Mouse (Mus musculus) monocyte, adult 5-6 weeks (primary cell): ENCODE data around the gene Rpn2. TPM values are rescaled to one million over a fixed set of nuclear protein-coding genes. Genes with fewer than 3 reads are reported as not detected.

Experiments used
- ATAC-seq: fragments of 153-309, 156-312 bp; replicated peaks from 2 replicates; pipeline ENCODE4 v1.8.0; 2017; ENCODE audit warnings: mild to moderate bottlenecking; ENCODE audit not compliant: low TSS enrichment, insufficient number of reproducible peaks, severe bottlenecking, poor library complexity, low FRiP score
- total RNA-seq: library from RNA; stranded (forward); fragments of 200-1000, 200-491, 200-594 nt; gene quantifications from 3 replicates; pipeline ENCODE4 v1.2.3, GENCODE M21; 2017

The Rpn2 gene
- 116 to 132 TPM (median 127 TPM) in 3 replicates for total RNA-seq

DNA sequence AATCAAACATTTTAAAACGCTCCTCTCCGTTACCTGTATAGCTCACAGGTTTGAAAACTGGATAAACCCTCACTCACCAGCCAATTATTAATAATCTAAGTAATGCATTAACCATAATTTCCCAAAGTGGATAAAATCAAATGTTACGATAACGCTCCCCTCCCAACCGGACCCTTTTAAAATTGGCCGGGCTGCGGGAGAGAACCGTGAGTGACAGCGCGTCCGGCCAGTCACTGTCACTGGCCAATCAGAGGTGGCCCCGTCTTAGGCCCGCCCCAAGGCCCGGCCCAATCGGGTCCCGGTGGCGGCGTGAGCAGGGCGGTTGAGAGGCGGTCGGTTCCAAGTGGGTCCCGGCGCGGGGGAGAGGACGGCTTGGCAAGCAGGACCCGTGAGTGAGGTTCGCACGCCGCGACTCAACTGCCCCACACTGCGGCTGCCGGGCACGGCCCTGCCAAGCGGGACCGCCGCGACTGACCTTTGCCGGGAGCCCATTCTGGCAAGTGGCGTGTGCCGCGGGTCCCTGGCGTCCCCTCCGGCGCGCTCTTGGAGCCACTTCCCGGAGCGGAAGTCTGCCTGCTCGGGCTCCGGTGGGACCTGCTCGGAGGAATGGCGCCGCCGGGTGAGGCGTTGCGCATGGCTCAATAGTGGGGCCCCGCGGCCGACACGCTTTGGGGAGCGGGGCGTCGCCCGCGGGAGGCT is at the start of gene Rpn2:
Gene Rpn2, plus strand, starts transcription at position 301 of the 699 bp plus-strand sequence.
- ATAC-seq = peak; percentile 99

DNA sequence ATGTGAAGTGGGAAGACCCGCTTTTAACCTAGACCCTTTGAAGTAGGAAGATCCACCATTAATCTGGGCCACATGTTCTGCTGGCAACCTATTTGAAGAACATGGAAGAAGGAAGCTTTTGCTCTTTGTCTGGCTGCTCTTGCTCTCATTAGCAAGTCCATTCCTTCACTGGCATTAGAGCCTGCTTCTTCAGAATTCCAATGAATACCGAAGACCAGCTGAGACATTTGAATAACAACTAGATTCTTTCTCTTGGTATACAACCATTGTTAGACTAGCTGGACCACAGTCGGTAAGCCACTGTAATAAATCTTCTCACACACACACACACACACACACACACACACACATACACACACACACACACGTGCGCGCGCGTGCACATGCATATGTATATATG is 42.9 kb upstream of the Rpn2 start:
- ATAC-seq = no peak

DNA sequence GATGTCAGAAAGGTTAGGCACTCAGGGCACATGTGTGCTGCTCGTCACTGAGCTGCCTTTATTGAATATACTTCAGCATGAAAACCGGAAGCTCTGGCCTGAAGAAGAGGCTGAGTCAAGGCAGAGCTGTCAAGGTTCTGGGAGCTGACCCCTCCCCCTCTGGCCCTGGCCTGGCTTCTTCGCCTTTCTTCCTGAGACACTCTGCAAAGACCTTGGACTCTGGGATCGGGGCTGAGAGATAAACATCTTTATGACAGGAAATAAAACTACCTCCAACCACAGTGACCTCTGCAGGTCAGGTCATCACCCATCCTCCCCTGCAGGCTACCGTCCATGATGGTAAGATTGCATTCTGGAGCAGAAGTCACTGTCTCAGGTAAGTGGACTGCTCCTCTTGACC is 33.8 kb upstream of the Rpn2 start:
- ATAC-seq = 0 out of 2 replicates have a peak, but pooled peaks have one; percentile 27

DNA sequence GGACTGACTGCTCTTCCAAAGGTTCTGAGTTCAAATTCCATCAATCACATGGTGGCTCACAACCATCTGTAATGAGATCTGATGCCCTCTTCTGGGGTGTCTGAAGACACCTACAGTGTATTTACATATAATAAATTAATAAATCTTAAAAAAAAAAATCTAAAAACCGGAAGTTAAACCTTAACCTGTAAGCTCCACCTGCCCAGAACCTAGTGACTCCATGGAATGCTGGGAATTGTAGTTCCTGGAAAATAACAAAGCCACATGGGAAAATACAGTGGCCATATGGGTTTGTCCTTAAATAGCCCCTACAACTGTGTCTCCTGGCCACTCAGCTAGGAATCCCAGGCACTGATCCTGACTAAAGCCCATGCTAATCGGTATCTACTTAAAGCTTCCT is 33.2 kb upstream of the Rpn2 start:
- no peak for ATAC-seq

DNA sequence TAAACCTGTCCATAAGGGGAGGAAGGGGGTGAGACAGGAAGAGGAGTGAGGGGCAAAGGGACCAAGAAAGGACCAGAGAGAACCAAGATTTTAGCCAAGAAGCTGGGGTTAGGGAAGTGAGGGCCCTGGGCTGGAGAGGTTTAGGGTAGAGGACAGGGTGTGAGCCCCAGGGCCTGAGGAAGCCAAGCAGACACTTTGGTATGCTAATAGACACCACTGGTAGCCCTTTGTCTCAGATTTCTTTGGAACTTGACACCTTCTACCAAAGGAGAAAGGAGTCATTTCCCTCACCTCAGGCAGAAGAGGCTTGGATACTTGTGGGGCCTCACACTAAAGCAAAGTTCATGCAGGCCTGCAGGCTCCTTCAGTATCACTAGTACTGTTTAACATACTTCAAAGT is 30.7 kb upstream of the Rpn2 start:
- no peak for ATAC-seq

DNA sequence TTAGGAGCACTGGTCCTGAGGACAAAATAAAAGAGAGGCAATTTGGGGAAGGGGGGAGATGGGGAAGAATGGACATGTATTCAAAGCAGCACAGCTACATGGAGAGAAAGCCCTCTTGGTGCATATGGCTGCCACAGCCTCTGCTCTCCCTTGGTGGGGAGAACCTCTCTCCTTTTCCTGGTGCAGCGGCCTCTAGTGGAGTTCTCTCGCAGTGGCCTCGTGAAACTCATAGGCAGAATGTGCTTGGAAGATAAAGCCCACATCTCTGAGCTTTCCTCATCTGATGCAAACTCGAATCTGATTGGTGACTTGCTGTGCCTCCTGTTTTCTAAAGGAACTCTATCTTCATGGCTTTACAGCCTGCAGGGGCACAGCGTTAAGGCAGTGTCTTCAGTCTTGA is 19.1 kb upstream of the Rpn2 start:
- ATAC-seq = peak; percentile 74

DNA sequence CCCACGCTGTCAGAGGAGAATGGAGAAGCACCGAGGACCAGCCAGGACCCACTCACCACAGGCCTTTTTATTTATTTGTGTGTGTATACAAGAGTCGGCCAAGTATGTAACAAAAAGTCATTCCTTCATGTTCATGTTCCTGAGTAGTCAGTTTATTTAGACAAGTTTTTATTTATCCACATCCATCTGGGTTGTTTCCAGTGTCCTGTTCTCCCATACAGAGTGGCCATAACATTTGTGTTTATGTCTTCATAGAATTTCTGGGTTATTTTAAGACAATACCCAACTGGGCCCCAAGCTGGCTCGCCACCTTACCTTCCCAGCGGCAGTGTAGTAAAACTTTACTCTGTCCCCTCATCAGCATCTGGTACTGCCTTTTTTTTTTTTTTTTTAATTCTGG is 16.9 kb upstream of the Rpn2 start:
- ATAC-seq = no peak

DNA sequence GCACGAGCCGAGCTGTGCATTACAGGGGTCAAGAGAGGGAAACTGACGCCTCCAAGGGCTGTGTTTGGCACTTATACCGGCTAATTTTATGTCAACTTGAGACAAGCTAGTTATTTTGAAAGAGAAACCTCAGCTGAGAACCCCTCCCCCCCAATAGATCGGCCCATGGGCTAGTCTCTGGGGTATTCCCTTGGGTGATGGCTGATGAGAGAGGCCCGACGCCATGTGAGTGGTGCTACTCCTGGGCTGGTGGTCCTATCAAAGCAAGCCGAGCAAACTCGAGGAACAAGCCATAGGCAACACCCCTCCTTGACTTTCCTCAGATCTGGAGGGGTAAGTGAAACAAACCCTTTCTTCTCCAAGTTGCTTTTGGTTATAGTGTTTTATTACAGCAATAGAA is 16.3 kb upstream of the Rpn2 start:
- no peak for ATAC-seq

DNA sequence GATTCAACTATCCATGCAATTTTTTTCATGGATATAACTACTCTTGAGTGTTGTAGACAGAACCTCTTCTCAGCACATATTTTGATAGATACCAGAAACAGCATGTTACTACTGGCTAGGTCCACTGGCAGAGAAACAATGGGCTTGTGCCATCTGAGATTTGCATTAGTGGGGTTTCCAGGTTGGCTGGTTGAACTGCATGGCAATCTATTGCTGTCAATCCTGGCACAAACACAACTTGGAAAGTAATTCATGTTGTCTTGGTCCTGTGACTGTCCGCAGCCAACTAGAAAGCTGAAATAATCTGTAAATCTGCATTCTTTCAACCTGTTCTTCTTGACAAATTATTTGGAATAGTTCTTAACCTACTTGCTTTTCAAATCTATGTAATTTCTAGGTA is 15.7 kb upstream of the Rpn2 start:
- no peak for ATAC-seq

DNA sequence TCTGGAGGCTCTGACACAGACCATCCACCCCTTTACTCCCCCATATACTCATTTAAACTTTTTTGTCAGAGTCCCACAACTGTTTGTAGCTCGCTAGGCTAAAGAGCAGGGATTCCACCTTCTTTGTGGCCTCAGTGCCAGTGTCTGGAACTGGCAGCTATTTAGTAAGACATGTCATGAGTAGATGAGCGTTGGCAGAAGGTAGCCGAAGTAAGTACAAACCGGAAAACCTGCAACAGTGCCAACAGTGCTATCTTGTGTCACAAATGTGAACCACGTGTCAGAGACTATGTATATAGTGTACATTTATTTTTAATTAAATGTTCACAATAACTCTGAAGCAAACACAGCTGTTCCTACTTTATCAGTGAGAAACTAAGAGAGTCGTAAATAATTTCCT is 15.0 kb upstream of the Rpn2 start:
- no peak for ATAC-seq

DNA sequence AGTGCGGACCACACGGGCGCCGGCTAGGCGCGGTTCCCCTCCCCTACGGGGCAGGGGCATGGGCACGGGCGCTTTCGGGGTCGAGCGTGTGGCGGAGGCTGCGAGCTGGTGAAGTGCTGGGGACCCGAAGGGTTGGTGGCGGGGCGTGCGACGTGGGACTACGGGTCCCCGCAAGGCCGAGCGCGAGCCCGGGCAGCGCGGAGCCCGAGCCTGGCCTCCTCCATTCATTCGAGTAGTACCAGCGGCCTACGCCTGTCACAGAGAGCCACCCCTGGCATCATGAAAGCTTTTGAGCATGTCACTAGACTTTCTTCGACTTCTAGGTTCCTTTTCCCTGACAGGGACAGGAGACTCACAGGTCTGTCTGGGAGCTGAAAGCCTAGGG is 591 bp downstream of the Rpn2 start, which contains the start of gene Mroh8:
Gene Mroh8, minus strand, starts transcription at position 134 of the 385 bp plus-strand sequence.
- no peak for ATAC-seq

DNA sequence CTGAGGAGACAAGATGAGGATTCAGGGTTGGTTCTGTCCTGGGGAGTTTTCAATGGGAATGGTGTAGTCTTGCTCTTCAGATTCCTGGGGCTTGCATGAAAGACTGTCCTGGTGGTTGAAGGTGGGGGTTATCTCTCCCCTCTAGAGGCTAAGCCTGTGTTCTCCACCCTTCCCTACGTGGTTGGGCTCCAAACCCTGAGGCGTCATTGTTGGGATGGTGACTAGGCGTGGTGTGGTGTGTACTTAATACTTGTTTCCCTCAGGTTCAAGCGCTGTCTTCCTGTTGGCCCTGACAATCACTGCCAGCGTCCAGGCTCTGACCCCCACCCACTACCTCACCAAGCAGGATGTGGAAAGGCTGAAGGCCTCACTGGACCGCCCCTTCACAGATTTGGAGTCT is 4.5 kb downstream of the Rpn2 start:
- no peak for ATAC-seq

DNA sequence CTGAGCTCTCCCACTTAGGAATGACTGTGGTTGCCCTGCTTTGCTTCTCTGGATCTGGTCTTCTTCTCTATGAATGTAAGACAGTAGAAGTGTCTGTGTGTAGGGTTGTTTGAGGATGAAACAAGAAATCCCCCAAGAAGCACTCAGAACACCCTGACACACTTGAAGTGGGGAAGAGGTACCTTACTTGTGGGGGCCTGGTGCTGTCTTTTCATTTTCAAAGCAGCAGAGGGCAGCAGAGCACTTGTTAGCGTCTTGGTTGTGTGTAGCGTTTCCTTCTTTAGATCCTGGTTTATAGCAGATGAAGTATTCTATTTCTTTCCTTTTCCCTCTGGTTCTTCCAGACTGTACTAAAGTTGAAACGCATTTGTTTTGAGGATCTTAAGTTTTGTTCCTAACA is 8.7 kb downstream of the Rpn2 start:
- ATAC-seq = no peak

DNA sequence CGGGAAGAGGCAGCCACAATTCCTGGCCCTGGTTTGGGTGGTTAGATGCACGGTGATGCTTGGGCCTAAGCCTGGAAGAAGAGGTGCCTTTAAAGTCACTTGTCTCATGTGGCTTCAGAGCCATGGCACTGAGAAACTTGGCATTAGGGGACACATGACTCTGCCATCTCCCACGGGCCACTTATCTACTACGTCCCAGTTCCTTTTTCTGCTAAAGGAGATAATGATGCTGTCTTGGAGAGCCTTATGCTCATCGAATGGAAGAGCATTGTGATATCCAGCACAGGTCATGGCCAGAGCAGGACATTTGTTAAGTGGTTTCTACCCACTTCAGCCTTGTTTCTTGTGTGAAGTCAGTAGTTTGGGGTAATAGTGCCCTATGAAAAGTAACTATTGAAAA is 10.2 kb downstream of the Rpn2 start:
- no peak for ATAC-seq

DNA sequence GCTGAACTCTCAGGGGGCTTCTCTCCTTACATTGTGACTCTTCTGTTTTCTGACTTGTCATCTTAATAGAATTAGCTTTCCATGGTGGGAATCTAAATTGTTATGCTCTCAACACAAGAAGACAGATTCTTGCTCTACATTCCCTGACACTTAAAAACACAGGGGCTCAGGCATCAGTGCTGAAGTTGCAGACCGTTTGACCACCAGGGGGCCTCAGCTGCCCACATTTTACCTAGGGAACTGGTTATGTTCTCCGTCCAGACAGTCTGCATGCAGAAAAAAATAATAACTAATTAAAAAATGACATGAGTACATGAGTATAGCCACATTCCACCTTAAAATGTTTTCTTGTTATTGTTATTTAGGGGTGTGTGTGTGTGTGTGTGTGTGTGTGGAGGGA is 13.3 kb downstream of the Rpn2 start:
- ATAC-seq = 0 out of 2 replicates have a peak, but pooled peaks have one; percentile 69

DNA sequence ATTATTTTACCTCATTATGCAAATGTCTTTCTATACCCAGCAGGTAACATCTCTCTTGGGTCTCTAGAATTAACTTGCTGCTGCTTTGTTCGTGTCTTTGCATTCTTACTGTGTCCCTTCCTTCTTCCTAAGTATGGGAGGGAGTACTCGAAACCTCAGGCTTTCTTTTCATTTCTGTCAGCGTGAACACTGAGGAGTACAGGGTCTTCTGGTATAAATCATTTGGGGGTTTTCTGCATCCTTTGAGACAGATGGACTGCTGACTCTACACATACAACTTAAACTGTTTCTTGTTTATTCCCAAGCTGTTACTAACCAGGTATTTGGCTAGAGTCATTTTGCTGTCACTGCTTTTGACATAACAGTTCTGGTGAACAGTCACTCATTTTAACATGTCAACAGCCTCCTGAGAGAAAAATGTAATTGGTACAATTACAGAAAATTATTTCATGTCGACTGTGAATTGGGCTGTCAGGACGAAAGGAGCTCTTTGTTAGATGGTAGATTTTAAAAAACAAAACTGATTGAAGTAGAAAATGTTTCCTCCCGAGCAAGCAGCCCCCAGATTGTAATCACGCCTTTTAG is 17.4 kb downstream of the Rpn2 start:
- no peak for ATAC-seq

DNA sequence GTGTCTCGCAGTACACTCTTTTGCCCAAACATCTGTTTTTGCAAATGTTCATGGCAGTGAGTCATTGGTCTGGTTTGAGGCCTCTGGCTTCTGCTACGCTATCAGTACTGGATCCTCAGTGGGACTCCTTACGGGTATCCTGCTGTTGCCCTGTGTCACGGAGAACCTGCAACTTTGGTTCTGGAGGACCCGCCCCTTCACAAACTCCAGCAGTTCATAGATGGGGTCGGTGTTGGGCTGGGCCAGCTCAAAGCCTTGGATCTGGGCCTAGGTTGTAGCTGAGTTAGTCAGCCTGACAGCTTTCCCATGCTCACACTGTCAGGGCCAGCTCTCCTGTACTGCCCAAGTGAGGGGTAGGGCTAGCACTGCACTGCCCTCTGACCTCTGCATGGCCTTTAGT is 21.2 kb downstream of the Rpn2 start:
- ATAC-seq = no peak

DNA sequence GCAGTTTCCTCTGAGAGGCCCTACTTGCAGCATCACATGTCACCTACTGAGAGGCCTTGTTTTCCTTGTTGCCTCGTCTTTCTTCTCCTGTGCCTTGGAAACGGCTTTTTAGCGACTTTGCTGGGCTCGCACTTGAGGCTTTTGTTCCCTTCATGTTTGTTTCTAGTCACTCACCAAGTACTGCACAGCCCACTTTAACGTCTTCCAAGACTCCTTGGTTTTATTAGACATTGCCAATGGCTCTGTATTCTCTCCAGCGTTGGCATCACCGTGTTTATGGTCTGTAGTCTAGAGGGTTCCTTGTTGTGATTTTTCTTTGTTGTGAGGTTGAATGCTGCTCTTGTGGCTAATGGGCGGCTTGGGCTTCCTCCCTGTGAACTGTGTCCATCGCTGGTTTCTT is 24.3 kb downstream of the Rpn2 start:
- no peak for ATAC-seq

DNA sequence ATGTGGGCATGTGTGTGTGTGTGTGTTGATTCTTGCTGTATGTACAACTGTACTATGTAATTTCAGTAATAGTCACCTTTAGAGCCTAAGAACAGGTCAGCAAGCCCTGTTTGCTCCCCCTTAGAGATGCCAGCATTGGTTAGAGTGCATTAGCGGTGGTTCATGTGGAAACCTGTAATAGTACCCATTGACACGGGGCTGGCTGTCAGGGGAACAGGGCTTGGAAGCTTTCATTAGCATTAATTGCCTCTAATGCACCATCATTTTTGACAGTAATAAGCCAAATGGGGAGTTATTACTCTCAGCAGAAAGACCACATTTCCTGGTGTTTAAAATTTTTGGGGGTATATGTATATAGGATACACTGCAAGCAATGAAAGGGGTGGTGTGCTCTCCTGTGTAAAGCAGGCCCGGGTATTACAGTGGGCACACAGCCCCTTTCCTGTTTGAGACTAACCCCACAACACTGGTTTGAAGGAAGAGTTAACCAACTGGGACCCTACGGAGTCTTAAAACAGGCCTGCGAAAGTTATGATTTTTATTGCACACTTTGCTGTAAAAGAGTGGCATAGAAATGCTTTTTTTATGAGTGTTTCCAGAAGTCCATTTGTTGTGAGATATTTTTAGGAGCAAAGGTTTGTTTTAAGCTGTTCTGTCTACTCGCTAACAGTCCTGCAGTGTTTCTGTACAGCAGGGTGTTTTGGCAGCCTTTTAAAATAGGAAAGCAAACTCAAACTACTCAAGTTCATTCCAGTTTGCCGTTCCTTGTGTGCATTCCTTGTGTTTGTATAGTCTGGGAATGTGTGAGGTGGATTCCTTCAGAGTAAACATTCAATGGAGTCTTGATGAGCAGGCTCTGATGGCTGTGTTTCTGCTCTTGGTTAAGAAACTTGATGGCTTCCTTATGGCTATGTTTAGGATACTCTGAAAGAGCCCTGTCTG is 27.5 kb downstream of the Rpn2 start:
- ATAC-seq = no peak
